Mouse (Mus musculus): ENCODE results near the gene P2rx1. TPM values are rescaled to one million over a fixed set of nuclear protein-coding genes. Genes with fewer than 3 reads are reported as not detected.

The P2rx1 gene
- polyA plus RNA-seq, 1 experiment from 2014 or later: 0.31 TPM

Small RNA genes lying within 50 kb of the gene (microRNA-seq; reads per million reads assigned to microRNA genes)
- not detected for gene Gm44467

Other genes starting within 250 kb of the P2rx1 start
- 10.2 and 11.3 TPM in 2 replicates for gene Cyb5d2, start 203.0 kb upstream of the P2rx1 start, polyA plus RNA-seq (2015; fragmentation: Nextera tagmentation; extraction: Ambion mirVana)
- 12.2 and 13.1 TPM in 2 replicates for gene Zzef1, start 202.9 kb upstream of the P2rx1 start, polyA plus RNA-seq (2015; fragmentation: Nextera tagmentation; extraction: Ambion mirVana)
- gene Atp2a3, start 37.9 kb upstream of the P2rx1 start, polyA plus RNA-seq (2015; fragmentation: Nextera tagmentation; extraction: Ambion mirVana): 1.8 and 2.3 TPM in 2 replicates
- 35.8 TPM in 2 replicates for gene Camkk1, start 19.9 kb downstream of the P2rx1 start, polyA plus RNA-seq (2015; fragmentation: Nextera tagmentation; extraction: Ambion mirVana)
- 8.3 and 9.2 TPM in 2 replicates for gene Ncbp3, start 48.7 kb downstream of the P2rx1 start, polyA plus RNA-seq (2015; fragmentation: Nextera tagmentation; extraction: Ambion mirVana)
- 0.19 and 0.33 TPM in 2 replicates for gene Itgae, start 91.5 kb downstream of the P2rx1 start, polyA plus RNA-seq (2015; fragmentation: Nextera tagmentation; extraction: Ambion mirVana)
- gene Haspin, start 139.2 kb downstream of the P2rx1 start, polyA plus RNA-seq (2015; fragmentation: Nextera tagmentation; extraction: Ambion mirVana): 2.5 and 3.3 TPM in 2 replicates
- gene P2rx5, start 161.3 kb downstream of the P2rx1 start, polyA plus RNA-seq (2015; fragmentation: Nextera tagmentation; extraction: Ambion mirVana): 0.39 and 0.60 TPM in 2 replicates
- 141 and 145 TPM in 2 replicates for gene Emc6, start 177.9 kb downstream of the P2rx1 start, polyA plus RNA-seq (2015; fragmentation: Nextera tagmentation; extraction: Ambion mirVana)
- 120 and 129 TPM in 2 replicates for gene Tax1bp3, start 178.0 kb downstream of the P2rx1 start, polyA plus RNA-seq (2015; fragmentation: Nextera tagmentation; extraction: Ambion mirVana)
- 17.4 and 21.5 TPM in 2 replicates for gene Ctns, start 199.9 kb downstream of the P2rx1 start, polyA plus RNA-seq (2015; fragmentation: Nextera tagmentation; extraction: Ambion mirVana)
- 2.5 and 3.0 TPM in 2 replicates for gene Shpk, start 200.4 kb downstream of the P2rx1 start, polyA plus RNA-seq (2015; fragmentation: Nextera tagmentation; extraction: Ambion mirVana)
- gene Trpv1, start 235.2 kb downstream of the P2rx1 start, polyA plus RNA-seq (2015; fragmentation: Nextera tagmentation; extraction: Ambion mirVana): 0.31 and 0.40 TPM in 2 replicates

Measured in hindbrain, embryonic 16.5 days (tissue).